Mouse (Mus musculus) retina, postnatal 7 days (tissue): ENCODE results near the gene Pdzrn4.

Experiments
- DNase-seq: peaks from one replicate; pipeline ENCODE4 v3.0.0-alpha.2; 2012; ENCODE audit warnings: low read depth, low spot score

The Pdzrn4 gene

GRCm38 (mm10) chr15:92584357-92585138, 187.9 kb downstream of the Pdzrn4 start:
- DNase-seq: no peak

GRCm38 (mm10) chr15:92587431-92587830, 190.8 kb downstream of the Pdzrn4 start:
- DNase-seq: no peak

- no peak for DNase-seq
Observed at GRCm38 (mm10) chr15:92594721-92595120, 198.0 kb downstream of the Pdzrn4 start.

- no peak for DNase-seq
Observed at GRCm38 (mm10) chr15:92597011-92597780, 200.5 kb downstream of the Pdzrn4 start.

- DNase-seq: no peak
Observed at GRCm38 (mm10) chr15:92598380-92599295, 202.0 kb downstream of the Pdzrn4 start.

- DNase-seq: no peak
Observed at GRCm38 (mm10) chr15:92599381-92599780, 202.7 kb downstream of the Pdzrn4 start.

- no peak for DNase-seq
Observed at GRCm38 (mm10) chr15:92610866-92611265, 214.2 kb downstream of the Pdzrn4 start.

GRCm38 (mm10) chr15:92612386-92612785, 215.7 kb downstream of the Pdzrn4 start:
- no peak for DNase-seq

GRCm38 (mm10) chr15:92613228-92613627, 216.5 kb downstream of the Pdzrn4 start:
- no peak for DNase-seq

- no peak for DNase-seq
Observed at GRCm38 (mm10) chr15:92621731-92622234, 225.1 kb downstream of the Pdzrn4 start.

- DNase-seq: no peak
Observed at GRCm38 (mm10) chr15:92622323-92622722, 225.6 kb downstream of the Pdzrn4 start.

- no peak for DNase-seq
Observed at GRCm38 (mm10) chr15:92629172-92629571, 232.5 kb downstream of the Pdzrn4 start.

- no peak for DNase-seq
Observed at GRCm38 (mm10) chr15:92634044-92634610, 237.4 kb downstream of the Pdzrn4 start.

- no peak for DNase-seq
Observed at GRCm38 (mm10) chr15:92640212-92641082, 243.8 kb downstream of the Pdzrn4 start.

GRCm38 (mm10) chr15:92671279-92672051, 274.8 kb downstream of the Pdzrn4 start:
- no peak for DNase-seq

GRCm38 (mm10) chr15:92676096-92676495, 279.4 kb downstream of the Pdzrn4 start:
- no peak for DNase-seq

GRCm38 (mm10) chr15:92678377-92678776, 281.7 kb downstream of the Pdzrn4 start:
- DNase-seq: no peak

GRCm38 (mm10) chr15:92679541-92679940, 282.9 kb downstream of the Pdzrn4 start:
- no peak for DNase-seq

GRCm38 (mm10) chr15:92696276-92696956, 299.7 kb downstream of the Pdzrn4 start:
- DNase-seq: no peak
